Mouse (Mus musculus): Measurements from ENCODE around the gene Bub1b. TPM values are rescaled to one million over a fixed set of nuclear protein-coding genes. Genes with fewer than 3 reads are reported as not detected.

Gene Bub1b
- polyA plus RNA-seq, 1 experiment from 2014 or later = 4.3 TPM

DNA sequence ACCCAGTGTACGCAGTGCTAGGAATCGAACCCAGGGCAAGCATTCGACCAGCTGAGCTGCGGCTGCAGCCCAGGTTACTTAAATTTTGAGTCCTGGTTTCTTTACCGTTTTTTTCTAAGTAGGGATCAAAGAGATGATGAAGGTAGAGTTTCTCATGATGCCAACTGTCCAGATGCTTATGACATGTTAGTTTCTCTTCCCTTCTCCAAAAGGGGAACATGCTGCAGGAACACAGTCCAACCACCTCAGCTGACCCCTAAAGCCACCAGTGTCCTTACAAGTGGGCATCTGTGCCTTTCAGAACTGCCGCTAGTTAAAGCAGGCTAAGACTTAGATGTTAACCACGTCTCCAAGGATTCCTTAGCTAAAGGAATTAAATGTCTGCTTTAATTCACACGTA is 30.8 kb upstream of the Bub1b start:
- Histone ChIP-seq H3K4me1 (ENCODE audit: control insufficient read depth, insufficient read depth, low read length) (no peaks in the 10 kb centered on the region), H3K9ac (replicated peaks; ENCODE audit: low read depth, low read length) (no peak overlapping the region), H3K36me3 (ENCODE audit: control insufficient read depth, insufficient read depth, low read length) (no peaks in the 10 kb centered on the region), H3K9me3 (ENCODE audit: control insufficient read depth, low read length) (no peaks in the 10 kb centered on the region), H3K4me2 (ENCODE audit: low read depth, low read length) (no peak overlapping the region), H3K27ac (ENCODE audit: low read depth, low read length) (no peak overlapping the region), H3K27me3 (ENCODE audit: control insufficient read depth, insufficient read depth, low read length) (no peaks in the 10 kb centered on the region), H3K4me3 (ENCODE audit: low read depth, low read length) (no peak overlapping the region)
- WGBS = 90% methylated on average over 8 of the region's 8 CpGs
- no peak for ATAC-seq (ENCODE audit: low read depth)

DNA sequence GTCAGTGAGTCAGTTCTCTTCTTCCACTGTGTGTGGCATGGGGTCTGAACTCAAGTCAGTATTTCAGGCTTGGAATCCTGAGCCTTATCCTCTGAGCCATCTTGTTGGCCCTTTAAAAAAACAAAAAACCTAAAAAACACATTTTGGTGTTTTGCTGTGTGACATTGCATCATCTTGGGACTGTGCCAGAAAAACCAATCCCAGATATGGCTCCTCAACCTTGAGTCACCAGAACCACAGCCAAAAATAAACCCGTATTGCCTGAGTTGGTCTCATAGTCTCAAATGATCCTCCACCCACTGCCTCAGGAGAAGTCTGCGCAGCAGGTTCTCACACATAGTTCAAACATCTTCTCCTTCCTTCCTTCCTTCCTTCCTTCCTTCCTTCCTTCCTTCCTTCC is 27.1 kb upstream of the Bub1b start:
- H3K4me3 ChIP-seq (ENCODE audit: low read depth, low read length) = no peak overlapping the region
- no peak for ATAC-seq (ENCODE audit: low read depth)
- 98% methylated on average over 2 of the region's 2 CpGs for WGBS
- H3K9ac ChIP-seq (replicated peaks; ENCODE audit: low read depth, low read length) = no peak overlapping the region
- no peak overlapping the region for H3K4me2 ChIP-seq (ENCODE audit: low read depth, low read length)
- H3K9me3 ChIP-seq (ENCODE audit: control insufficient read depth, low read length) = no peaks in the 10 kb centered on the region
- H3K27me3 ChIP-seq (ENCODE audit: control insufficient read depth, insufficient read depth, low read length) = no peaks in the 10 kb centered on the region
- no peaks in the 10 kb centered on the region for H3K4me1 ChIP-seq (ENCODE audit: control insufficient read depth, insufficient read depth, low read length)
- no peaks in the 10 kb centered on the region for H3K36me3 ChIP-seq (ENCODE audit: control insufficient read depth, insufficient read depth, low read length)
- H3K27ac ChIP-seq (ENCODE audit: low read depth, low read length) = no peak overlapping the region

DNA sequence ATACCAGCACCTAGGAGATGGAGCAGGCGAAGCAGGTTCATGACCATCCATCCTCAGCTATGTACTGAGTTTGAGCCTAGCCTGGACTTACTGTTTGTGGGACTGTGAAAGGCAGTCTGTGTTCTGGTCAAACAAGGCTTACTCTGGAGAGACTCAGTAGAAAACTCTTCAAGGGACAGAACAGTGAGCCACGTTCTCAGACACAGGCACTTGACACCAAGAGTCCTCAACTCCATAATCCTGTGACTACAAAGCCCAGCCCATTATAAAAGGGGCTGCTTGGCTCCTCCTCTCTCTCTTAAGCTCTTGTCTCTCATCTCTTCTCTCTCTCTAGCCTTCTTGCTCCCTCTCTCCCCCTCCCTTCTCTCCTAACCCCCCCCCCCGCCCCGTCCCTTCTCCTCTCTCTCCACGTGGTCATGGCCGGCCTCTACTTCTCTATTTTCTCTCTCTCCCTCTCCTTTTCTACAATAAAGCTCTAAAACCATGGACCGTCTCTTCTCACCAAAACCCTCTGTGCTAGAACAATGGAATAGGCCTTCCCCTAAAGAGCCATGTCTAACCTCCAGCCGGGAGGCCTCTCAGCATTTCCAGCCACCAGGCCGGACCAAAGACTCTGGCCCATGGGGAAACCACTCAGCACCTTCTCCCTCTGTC is 25.7 kb upstream of the Bub1b start:
- no peaks in the 10 kb centered on the region for H3K36me3 ChIP-seq (ENCODE audit: control insufficient read depth, insufficient read depth, low read length)
- no peak overlapping the region for H3K27ac ChIP-seq (ENCODE audit: low read depth, low read length)
- H3K9ac ChIP-seq (replicated peaks; ENCODE audit: low read depth, low read length) = no peak overlapping the region
- 66% methylated on average over 9 of the region's 9 CpGs for WGBS
- no peaks in the 10 kb centered on the region for H3K27me3 ChIP-seq (ENCODE audit: control insufficient read depth, insufficient read depth, low read length)
- H3K4me3 ChIP-seq (ENCODE audit: low read depth, low read length) = no peak overlapping the region
- no peaks in the 10 kb centered on the region for H3K9me3 ChIP-seq (ENCODE audit: control insufficient read depth, low read length)
- H3K4me2 ChIP-seq (ENCODE audit: low read depth, low read length) = no peak overlapping the region
- no peak for ATAC-seq (ENCODE audit: low read depth)
- H3K4me1 ChIP-seq (ENCODE audit: control insufficient read depth, insufficient read depth, low read length) = no peaks in the 10 kb centered on the region

DNA sequence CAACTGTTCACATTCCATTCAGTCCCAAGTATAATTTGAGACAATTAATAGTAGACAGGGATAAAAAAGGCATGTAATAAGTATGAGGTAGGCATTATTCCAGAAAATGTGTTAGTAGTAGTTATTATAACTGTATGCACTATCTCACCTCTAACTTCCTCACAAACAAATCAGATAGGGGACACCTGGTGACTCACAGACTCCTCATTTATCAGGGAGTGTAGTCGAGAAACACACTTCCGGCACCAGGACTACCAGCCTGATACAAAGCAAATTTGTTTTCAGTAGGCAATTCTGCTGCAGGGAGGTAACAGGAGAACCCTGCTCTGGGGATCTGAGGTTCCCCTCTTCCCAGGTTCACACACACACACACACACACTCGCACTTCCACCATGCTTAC is 24.9 kb upstream of the Bub1b start:
- Histone ChIP-seq H3K4me3 (ENCODE audit: low read depth, low read length) (no peak overlapping the region), H3K4me2 (ENCODE audit: low read depth, low read length) (no peak overlapping the region), H3K27ac (ENCODE audit: low read depth, low read length) (no peak overlapping the region), H3K9ac (replicated peaks; ENCODE audit: low read depth, low read length) (no peak overlapping the region), H3K9me3 (ENCODE audit: control insufficient read depth, low read length) (no peaks in the 10 kb centered on the region), H3K36me3 (ENCODE audit: control insufficient read depth, insufficient read depth, low read length) (no peaks in the 10 kb centered on the region), H3K4me1 (ENCODE audit: control insufficient read depth, insufficient read depth, low read length) (no peaks in the 10 kb centered on the region), H3K27me3 (ENCODE audit: control insufficient read depth, insufficient read depth, low read length) (no peaks in the 10 kb centered on the region)
- ATAC-seq (ENCODE audit: low read depth) = no peak
- 92% methylated on average over 3 of the region's 3 CpGs for whole genome bisulfite sequencing

DNA sequence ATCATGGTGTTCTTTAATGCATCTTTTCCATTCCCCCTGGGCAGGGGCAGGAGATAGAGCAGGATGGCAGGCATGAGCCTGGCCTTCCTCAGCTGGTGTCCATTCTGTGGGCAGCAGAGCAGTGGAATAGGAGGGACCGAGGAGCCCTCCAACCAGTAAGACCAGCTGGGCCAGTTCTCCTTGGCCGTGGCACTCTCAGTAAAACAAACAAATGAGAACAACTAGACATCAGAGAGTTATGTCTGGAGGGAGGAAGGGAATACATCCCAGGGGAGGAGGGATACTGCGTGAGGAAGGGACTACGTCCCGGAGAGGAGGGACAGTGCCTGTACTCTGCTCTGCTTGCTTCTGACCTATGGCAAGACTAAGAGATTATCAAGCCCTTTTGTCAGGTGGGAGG is 12.0 kb upstream of the Bub1b start:
- no peak overlapping the region for H3K9ac ChIP-seq (replicated peaks; ENCODE audit: low read depth, low read length)
- no peaks in the 10 kb centered on the region for H3K4me1 ChIP-seq (ENCODE audit: control insufficient read depth, insufficient read depth, low read length)
- H3K36me3 ChIP-seq (ENCODE audit: control insufficient read depth, insufficient read depth, low read length) = no peaks in the 10 kb centered on the region
- H3K4me2 ChIP-seq (ENCODE audit: low read depth, low read length) = no peak overlapping the region
- no peaks in the 10 kb centered on the region for H3K9me3 ChIP-seq (ENCODE audit: control insufficient read depth, low read length)
- no peak overlapping the region for H3K4me3 ChIP-seq (ENCODE audit: low read depth, low read length)
- no peak for ATAC-seq (ENCODE audit: low read depth)
- H3K27ac ChIP-seq (ENCODE audit: low read depth, low read length) = no peak overlapping the region
- 85% methylated on average over 5 of the region's 5 CpGs for WGBS
- no peaks in the 10 kb centered on the region for H3K27me3 ChIP-seq (ENCODE audit: control insufficient read depth, insufficient read depth, low read length)

DNA sequence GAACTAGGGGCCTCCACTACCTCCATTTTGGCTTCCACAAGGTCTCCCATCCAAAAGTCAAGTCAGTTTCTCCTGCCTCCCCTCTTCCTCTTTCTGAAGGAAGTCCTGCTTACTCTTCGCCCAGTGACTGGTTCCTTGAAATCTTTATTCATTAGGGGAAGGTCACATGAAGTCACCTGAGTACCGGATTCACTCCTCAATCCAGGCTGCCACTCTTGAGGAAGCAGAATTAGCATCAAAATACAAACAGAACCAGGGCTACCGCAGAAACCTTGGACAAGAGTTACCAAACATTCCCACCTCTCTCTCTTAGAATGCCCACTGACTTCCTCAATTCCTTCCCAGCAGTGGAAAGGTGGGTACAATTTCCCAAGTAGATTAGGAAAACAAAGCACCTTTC is 10.3 kb upstream of the Bub1b start:
- Histone ChIP-seq H3K27ac (ENCODE audit: low read depth, low read length) (no peak overlapping the region), H3K9me3 (ENCODE audit: control insufficient read depth, low read length) (no peaks in the 10 kb centered on the region), H3K27me3 (ENCODE audit: control insufficient read depth, insufficient read depth, low read length) (no peaks in the 10 kb centered on the region), H3K4me2 (ENCODE audit: low read depth, low read length) (no peak overlapping the region), H3K4me1 (ENCODE audit: control insufficient read depth, insufficient read depth, low read length) (no peaks in the 10 kb centered on the region), H3K36me3 (ENCODE audit: control insufficient read depth, insufficient read depth, low read length) (no peaks in the 10 kb centered on the region), H3K4me3 (ENCODE audit: low read depth, low read length) (no peak overlapping the region), H3K9ac (replicated peaks; ENCODE audit: low read depth, low read length) (no peak overlapping the region)
- WGBS = 74% methylated on average over 3 of the region's 3 CpGs
- ATAC-seq (ENCODE audit: low read depth) = no peak

DNA sequence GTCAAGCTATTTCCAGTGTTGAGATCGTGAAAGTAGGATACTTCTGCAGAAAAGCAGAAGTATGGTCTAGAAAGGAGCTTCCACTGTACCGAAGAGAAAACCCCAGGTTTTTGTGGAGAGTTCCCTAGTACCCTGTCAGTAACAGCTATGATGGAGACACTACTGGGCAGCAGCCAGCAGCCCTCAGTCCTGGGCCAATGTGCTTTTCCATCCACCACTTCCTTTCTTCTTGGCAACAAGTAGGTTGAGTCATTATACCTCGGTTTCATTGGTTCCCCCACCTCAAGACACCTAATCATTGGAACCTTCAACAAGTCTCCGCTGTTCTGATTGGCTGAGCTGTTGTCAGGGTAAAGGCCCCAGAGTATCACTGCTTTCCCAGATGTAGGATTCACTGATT is 6.9 kb upstream of the Bub1b start:
- WGBS = 88% methylated on average over 4 of the region's 4 CpGs
- H3K9me3 ChIP-seq (ENCODE audit: control insufficient read depth, low read length) = no peaks in the 10 kb centered on the region
- ATAC-seq (ENCODE audit: low read depth) = no peak

DNA sequence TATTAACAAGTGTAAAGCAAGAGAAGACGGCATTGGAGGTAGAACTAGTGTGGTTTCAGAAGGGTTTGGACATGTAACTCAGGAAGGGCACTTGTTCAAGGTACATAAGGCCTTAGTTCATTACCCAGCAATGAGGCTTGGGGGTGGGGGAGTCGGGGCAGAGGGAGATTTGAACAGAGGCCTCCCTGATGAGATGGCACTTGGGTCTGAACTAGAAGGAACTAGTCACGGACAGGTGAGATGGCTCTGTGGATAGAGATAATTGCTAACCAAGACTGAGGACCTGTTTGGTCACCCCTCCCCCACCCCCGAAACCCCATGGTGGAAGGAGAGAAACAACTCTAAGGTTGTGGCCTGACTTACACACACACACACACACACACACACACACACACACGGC is 1.1 kb downstream of the Bub1b start:
- no peaks in the 10 kb centered on the region for H3K27me3 ChIP-seq (ENCODE audit: control insufficient read depth, insufficient read depth, low read length)
- H3K4me1 ChIP-seq (ENCODE audit: control insufficient read depth, insufficient read depth, low read length) = peaks cover 7% of the 10 kb centered on the region; the same call in 1 of the 2 replicates
- ATAC-seq (ENCODE audit: low read depth) = no peak
- peak overlapping the region; percentile 49; the same call in 1 of the 2 replicates for H3K4me3 ChIP-seq (ENCODE audit: low read depth, low read length)
- H3K9ac ChIP-seq (replicated peaks; ENCODE audit: low read depth, low read length) = no peak overlapping the region
- 0 out of 2 replicates have a peak overlapping the region, but pooled peaks have one; percentile 73 for H3K4me2 ChIP-seq (ENCODE audit: low read depth, low read length)
- WGBS = 43% methylated on average over 5 of the region's 5 CpGs
- H3K27ac ChIP-seq (ENCODE audit: low read depth, low read length) = no peak overlapping the region
- H3K9me3 ChIP-seq (ENCODE audit: control insufficient read depth, low read length) = no peaks in the 10 kb centered on the region
- H3K36me3 ChIP-seq (ENCODE audit: control insufficient read depth, insufficient read depth, low read length) = no peaks in the 10 kb centered on the region

More for the DNA sequence above, 6.9 kb upstream of the Bub1b start:
- no peak overlapping the region for H3K9ac ChIP-seq (replicated peaks; ENCODE audit: low read depth, low read length)
- H3K4me1 ChIP-seq (ENCODE audit: control insufficient read depth, insufficient read depth, low read length) = no peaks in the 10 kb centered on the region
- no peak overlapping the region for H3K4me3 ChIP-seq (ENCODE audit: low read depth, low read length)
- H3K4me2 ChIP-seq (ENCODE audit: low read depth, low read length) = no peak overlapping the region
- H3K27ac ChIP-seq (ENCODE audit: low read depth, low read length) = no peak overlapping the region
- no peaks in the 10 kb centered on the region for H3K36me3 ChIP-seq (ENCODE audit: control insufficient read depth, insufficient read depth, low read length)
- no peaks in the 10 kb centered on the region for H3K27me3 ChIP-seq (ENCODE audit: control insufficient read depth, insufficient read depth, low read length)

DNA sequence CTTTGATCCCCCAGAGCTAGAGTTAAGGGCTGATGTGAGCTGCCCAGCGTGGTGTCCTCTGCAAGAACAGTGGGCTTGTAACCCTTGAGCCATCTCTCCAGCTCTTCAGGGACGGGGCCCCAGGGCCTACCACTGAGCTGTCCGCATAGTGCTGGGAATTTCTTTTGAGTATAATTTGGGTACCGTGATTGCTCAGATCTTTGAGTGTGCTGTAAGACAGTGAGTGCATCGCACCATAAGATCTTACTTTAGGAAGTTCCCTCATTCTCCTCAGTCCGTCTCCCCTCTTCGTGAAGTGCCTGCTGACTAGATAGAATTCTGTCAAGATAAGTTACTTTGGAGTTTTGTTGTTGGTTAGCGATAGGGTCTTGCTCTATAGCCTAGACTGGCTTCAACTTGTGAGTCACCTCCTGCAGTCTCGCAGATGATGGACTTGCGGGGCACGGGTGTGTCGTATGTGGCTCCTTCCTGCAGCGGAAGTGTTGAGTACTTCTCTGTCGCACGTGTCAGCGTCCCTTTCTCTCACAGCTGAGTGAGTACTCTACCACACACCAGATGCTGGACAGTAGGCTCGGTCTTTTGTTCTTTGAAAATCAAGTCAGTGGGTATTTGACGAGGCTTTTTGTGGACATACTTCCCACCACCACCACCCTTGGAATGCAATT is 3.7 kb downstream of the Bub1b start:
- H3K9ac ChIP-seq (replicated peaks; ENCODE audit: low read depth, low read length) = no peak overlapping the region
- H3K36me3 ChIP-seq (ENCODE audit: control insufficient read depth, insufficient read depth, low read length) = no peaks in the 10 kb centered on the region
- H3K27me3 ChIP-seq (ENCODE audit: control insufficient read depth, insufficient read depth, low read length) = no peaks in the 10 kb centered on the region
- H3K9me3 ChIP-seq (ENCODE audit: control insufficient read depth, low read length) = no peaks in the 10 kb centered on the region
- WGBS = 90% methylated on average over 18 of the region's 18 CpGs
- no peak overlapping the region for H3K4me3 ChIP-seq (ENCODE audit: low read depth, low read length)
- H3K4me1 ChIP-seq (ENCODE audit: control insufficient read depth, insufficient read depth, low read length) = peaks cover 7% of the 10 kb centered on the region; the same call in 1 of the 2 replicates
- no peak for ATAC-seq (ENCODE audit: low read depth)
- no peak overlapping the region for H3K4me2 ChIP-seq (ENCODE audit: low read depth, low read length)
- no peak overlapping the region for H3K27ac ChIP-seq (ENCODE audit: low read depth, low read length)
